Mouse (Mus musculus): ENCODE data around the gene Rap1gds1. TPM values are rescaled to one million over a fixed set of nuclear protein-coding genes. Genes with fewer than 3 reads are reported as not detected.

The Rap1gds1 gene
- polyA plus RNA-seq, 1 experiment from 2014 or later, result 53.2 TPM

- Histone ChIP-seq H3K4me3 (no peak overlapping the region), H3K4me1 (no peaks in the 10 kb centered on the region), H3K9me3 (no peaks in the 10 kb centered on the region), H3K27ac (no peak overlapping the region), H3K36me3 (peaks cover 14% of the 10 kb centered on the region), H3K27me3 (ENCODE audit: insufficient read depth, poor library complexity, severe bottlenecking) (no peaks in the 10 kb centered on the region)
- WGBS, result 93% methylated on average over 4 of the region's 4 CpGs
- DNase-seq (ENCODE audit: low spot score), result no peak
These were observed 38.0 kb downstream of the Rap1gds1 start for GRCm38 (mm10) chr3:139037030-139037429.

GRCm38 (mm10) chr3:139033179-139033578, 41.8 kb downstream of the Rap1gds1 start:
- Histone ChIP-seq H3K27me3 (ENCODE audit: insufficient read depth, poor library complexity, severe bottlenecking) (no peaks in the 10 kb centered on the region), H3K4me3 (no peak overlapping the region), H3K4me1 (no peaks in the 10 kb centered on the region), H3K27ac (no peak overlapping the region), H3K36me3 (peaks cover 6% of the 10 kb centered on the region; the same call in 1 of the 2 replicates), H3K9me3 (no peaks in the 10 kb centered on the region)
- WGBS, result 84% methylated on average over 6 of the region's 6 CpGs
- DNase-seq (ENCODE audit: low spot score), result no peak

- H3K4me1 ChIP-seq, result no peaks in the 10 kb centered on the region
- no peak overlapping the region for H3K27ac ChIP-seq
- no peaks in the 10 kb centered on the region for H3K27me3 ChIP-seq (ENCODE audit: insufficient read depth, poor library complexity, severe bottlenecking)
- H3K4me3 ChIP-seq, result no peak overlapping the region
- peaks cover 6% of the 10 kb centered on the region; the same call in 1 of the 2 replicates for H3K36me3 ChIP-seq
- DNase-seq (ENCODE audit: low spot score), result no peak
- 93% methylated on average over 4 of the region's 4 CpGs for WGBS
- H3K9me3 ChIP-seq, result no peaks in the 10 kb centered on the region
These were observed 44.3 kb downstream of the Rap1gds1 start for GRCm38 (mm10) chr3:139030644-139031227.

- Histone ChIP-seq H3K4me1 (peaks cover 9% of the 10 kb centered on the region; the same call in 1 of the 2 replicates), H3K27me3 (ENCODE audit: insufficient read depth, poor library complexity, severe bottlenecking) (no peaks in the 10 kb centered on the region), H3K36me3 (no peaks in the 10 kb centered on the region), H3K4me3 (no peak overlapping the region), H3K9me3 (no peaks in the 10 kb centered on the region), H3K27ac (no peak overlapping the region)
- DNase-seq (ENCODE audit: low spot score), result no peak
- 83% methylated on average over 5 of the region's 5 CpGs for WGBS
These were observed 49.9 kb downstream of the Rap1gds1 start for GRCm38 (mm10) chr3:139025077-139025476.

GRCm38 (mm10) chr3:139023585-139023984, 51.4 kb downstream of the Rap1gds1 start:
- Histone ChIP-seq H3K27ac (no peak overlapping the region), H3K27me3 (ENCODE audit: insufficient read depth, poor library complexity, severe bottlenecking) (no peaks in the 10 kb centered on the region), H3K4me1 (peaks cover 9% of the 10 kb centered on the region; the same call in 1 of the 2 replicates), H3K4me3 (no peak overlapping the region), H3K9me3 (no peaks in the 10 kb centered on the region), H3K36me3 (no peaks in the 10 kb centered on the region)
- WGBS, result 77% methylated on average over 8 of the region's 8 CpGs
- DNase-seq (ENCODE audit: low spot score), result no peak

GRCm38 (mm10) chr3:139012352-139012751, 62.6 kb downstream of the Rap1gds1 start:
- 88% methylated on average over 9 of the region's 9 CpGs for WGBS
- no peak for DNase-seq (ENCODE audit: low spot score)
- H3K9me3 ChIP-seq, result no peaks in the 10 kb centered on the region
- peaks cover 11% of the 10 kb centered on the region for H3K36me3 ChIP-seq
- H3K27me3 ChIP-seq (ENCODE audit: insufficient read depth, poor library complexity, severe bottlenecking), result no peaks in the 10 kb centered on the region
- H3K27ac ChIP-seq, result no peak overlapping the region
- H3K4me3 ChIP-seq, result no peak overlapping the region
- no peaks in the 10 kb centered on the region for H3K4me1 ChIP-seq

- H3K4me1 ChIP-seq, result peaks cover 16% of the 10 kb centered on the region
- H3K27ac ChIP-seq, result no peak overlapping the region
- no peaks in the 10 kb centered on the region for H3K9me3 ChIP-seq
- no peak for DNase-seq (ENCODE audit: low spot score)
- H3K4me3 ChIP-seq, result no peak overlapping the region
- no peaks in the 10 kb centered on the region for H3K27me3 ChIP-seq (ENCODE audit: insufficient read depth, poor library complexity, severe bottlenecking)
- 0 out of 2 replicates have a peak, but pooled peaks cover 9% of the 10 kb centered on the region for H3K36me3 ChIP-seq
These were observed 69.3 kb downstream of the Rap1gds1 start for GRCm38 (mm10) chr3:139005669-139006068.

- no peak for DNase-seq (ENCODE audit: low spot score)
- 86% methylated on average over 6 of the region's 6 CpGs for WGBS
These were observed 72.2 kb downstream of the Rap1gds1 start for GRCm38 (mm10) chr3:139002774-139003173.

GRCm38 (mm10) chr3:139000071-139000867, 74.7 kb downstream of the Rap1gds1 start:
- peaks cover 28% of the 10 kb centered on the region for H3K36me3 ChIP-seq
- no peak overlapping the region for H3K4me3 ChIP-seq
- H3K27me3 ChIP-seq (ENCODE audit: insufficient read depth, poor library complexity, severe bottlenecking), result no peaks in the 10 kb centered on the region
- no peak for DNase-seq (ENCODE audit: low spot score)
- WGBS, result 92% methylated on average over 9 of the region's 9 CpGs
- H3K4me1 ChIP-seq, result peaks cover 7% of the 10 kb centered on the region
- H3K9me3 ChIP-seq, result no peaks in the 10 kb centered on the region
- H3K27ac ChIP-seq, result no peak overlapping the region

More at GRCm38 (mm10) chr3:139002774-139003173, 72.2 kb downstream of the Rap1gds1 start:
- Histone ChIP-seq H3K4me3 (no peak overlapping the region), H3K27ac (no peak overlapping the region), H3K9me3 (no peaks in the 10 kb centered on the region), H3K4me1 (peaks cover 16% of the 10 kb centered on the region), H3K36me3 (0 out of 2 replicates have a peak, but pooled peaks cover 9% of the 10 kb centered on the region), H3K27me3 (ENCODE audit: insufficient read depth, poor library complexity, severe bottlenecking) (no peaks in the 10 kb centered on the region)

- H3K27ac ChIP-seq, result no peak overlapping the region
- DNase-seq (ENCODE audit: low spot score), result no peak
- no peaks in the 10 kb centered on the region for H3K9me3 ChIP-seq
- H3K4me3 ChIP-seq, result no peak overlapping the region
- H3K4me1 ChIP-seq, result 0 out of 2 replicates have a peak, but pooled peaks cover 4% of the 10 kb centered on the region
- 55% methylated on average over 5 of the region's 5 CpGs for WGBS
- no peaks in the 10 kb centered on the region for H3K27me3 ChIP-seq (ENCODE audit: insufficient read depth, poor library complexity, severe bottlenecking)
- peaks cover 26% of the 10 kb centered on the region for H3K36me3 ChIP-seq
These were observed 81.5 kb downstream of the Rap1gds1 start for GRCm38 (mm10) chr3:138993473-138993872.

- H3K27ac ChIP-seq, result no peak overlapping the region
- 0 out of 2 replicates have a peak, but pooled peaks cover 4% of the 10 kb centered on the region for H3K4me1 ChIP-seq
- H3K36me3 ChIP-seq, result peaks cover 23% of the 10 kb centered on the region
- no peaks in the 10 kb centered on the region; the same call in 1 of the 2 replicates for H3K9me3 ChIP-seq
- WGBS, result 83% methylated on average over 1 of the region's 1 CpGs
- no peak for DNase-seq (ENCODE audit: low spot score)
- no peaks in the 10 kb centered on the region for H3K27me3 ChIP-seq (ENCODE audit: insufficient read depth, poor library complexity, severe bottlenecking)
- no peak overlapping the region for H3K4me3 ChIP-seq
These were observed 83.6 kb downstream of the Rap1gds1 start for GRCm38 (mm10) chr3:138991367-138991766.

- DNase-seq (ENCODE audit: low spot score), result no peak
- H3K4me3 ChIP-seq, result no peak overlapping the region
- no peaks in the 10 kb centered on the region; the same call in 1 of the 2 replicates for H3K9me3 ChIP-seq
- H3K27ac ChIP-seq, result no peak overlapping the region
- no peaks in the 10 kb centered on the region for H3K27me3 ChIP-seq (ENCODE audit: insufficient read depth, poor library complexity, severe bottlenecking)
- 74% methylated on average over 7 of the region's 7 CpGs for WGBS
- H3K36me3 ChIP-seq, result peaks cover 18% of the 10 kb centered on the region; the same call in 1 of the 2 replicates
- 0 out of 2 replicates have a peak, but pooled peaks cover 4% of the 10 kb centered on the region for H3K4me1 ChIP-seq
These were observed 85.9 kb downstream of the Rap1gds1 start for GRCm38 (mm10) chr3:138989141-138989540.

- 89% methylated on average over 5 of the region's 5 CpGs for WGBS
- no peak overlapping the region for H3K4me3 ChIP-seq
These were observed 87.0 kb downstream of the Rap1gds1 start for GRCm38 (mm10) chr3:138988004-138988403.

More at GRCm38 (mm10) chr3:138988004-138988403, 87.0 kb downstream of the Rap1gds1 start:
- Histone ChIP-seq H3K27me3 (ENCODE audit: insufficient read depth, poor library complexity, severe bottlenecking) (no peaks in the 10 kb centered on the region), H3K4me1 (no peaks in the 10 kb centered on the region), H3K9me3 (no peaks in the 10 kb centered on the region; the same call in 1 of the 2 replicates), H3K36me3 (peaks cover 18% of the 10 kb centered on the region; the same call in 1 of the 2 replicates), H3K27ac (no peak overlapping the region)
- no peak for DNase-seq (ENCODE audit: low spot score)

Data from heart, embryonic 10.5 days (tissue).